Mouse (Mus musculus): ENCODE measurements around the gene Ank.

GRCm38 (mm10) chr15:27550358-27550992, 84.0 kb downstream of the Ank start:
- no peak for TF ChIP-seq CTCF (IDR thresholded peaks at IDR 0.05; ENCODE audit: control insufficient read depth, insufficient read depth, low read length)
- TF ChIP-seq POLR2A (IDR thresholded peaks at IDR 0.05; ENCODE audit: borderline replicate concordance, control insufficient read depth, low read depth, low read length) = no peak
